Mouse (Mus musculus) hindbrain, embryonic 12.5 days (tissue): ENCODE results near the gene Lhfpl4. TPM values are rescaled to one million over a fixed set of nuclear protein-coding genes. Genes with fewer than 3 reads are reported as not detected.

Source experiments
- polyA plus RNA-seq: library from polyadenylated mRNA; unstranded; fragments of >200 nt; fragmentation: Nextera tagmentation; extraction: Ambion mirVana; gene quantifications from 2 replicates; pipeline ENCODE4 v1.2.1, GENCODE M21; 2016

Gene Lhfpl4
- polyA plus RNA-seq, 1 experiment from 2014 or later: 43.0 TPM

Other genes starting within 250 kb of the Lhfpl4 start
- 44.8 and 48.9 TPM in 2 replicates for gene Srgap3, start 248.1 kb downstream of the Lhfpl4 start, polyA plus RNA-seq
- 56.6 and 63.3 TPM in 2 replicates for gene Thumpd3, start 149.2 kb downstream of the Lhfpl4 start, polyA plus RNA-seq
- gene Setd5, start 118.0 kb downstream of the Lhfpl4 start, polyA plus RNA-seq: 67.1 and 74.1 TPM in 2 replicates
- 43.3 and 43.8 TPM in 2 replicates for gene Mtmr14, start 42.5 kb upstream of the Lhfpl4 start, polyA plus RNA-seq
- gene Cpne9, start 86.9 kb upstream of the Lhfpl4 start, polyA plus RNA-seq: 0.39 and 0.42 TPM in 2 replicates
- gene Brpf1, start 111.8 kb upstream of the Lhfpl4 start, polyA plus RNA-seq: 28.2 and 28.4 TPM in 2 replicates
- gene Ogg1, start 131.6 kb upstream of the Lhfpl4 start, polyA plus RNA-seq: 11.1 and 12.0 TPM in 2 replicates
- 72.5 and 78.4 TPM in 2 replicates for gene Camk1, start 148.6 kb upstream of the Lhfpl4 start, polyA plus RNA-seq
- 64.5 and 66.0 TPM in 2 replicates for gene Tada3, start 182.5 kb upstream of the Lhfpl4 start, polyA plus RNA-seq
- 363 and 371 TPM in 2 replicates for gene Arpc4, start 182.7 kb upstream of the Lhfpl4 start, polyA plus RNA-seq
- 8.0 and 8.9 TPM in 2 replicates for gene Ttll3, start 193.9 kb upstream of the Lhfpl4 start, polyA plus RNA-seq
- 22.0 and 26.1 TPM in 2 replicates for gene Rpusd3, start 224.0 kb upstream of the Lhfpl4 start, polyA plus RNA-seq
- not detected in 2 replicates for gene Cidec, start 240.4 kb upstream of the Lhfpl4 start, polyA plus RNA-seq
- gene Jagn1, start 247.2 kb upstream of the Lhfpl4 start, polyA plus RNA-seq: 69.2 and 71.3 TPM in 2 replicates